Mouse (Mus musculus) embryonic facial prominence, embryonic 13.5 days (tissue): ENCODE measurements at regions not wholly inside any gene's neighbourhood (a gene's known extent, or its start where the extent isn't known, plus 50 kb on each side); places are given as distances from the start of the nearest gene placed in this dataset.
"Not testable (repeated sequence)": the region's sequence is repeated elsewhere in the genome, so short reads cannot be mapped to it uniquely, and the experiment has no call there.

ENCODE experiments used
- ATAC-seq: fragments of 200-750 bp; cut with Nextera tagmentation; 2 replicates; pipeline ENCODE4 v1.8.0; 2017; ENCODE audit warnings: low read depth; ENCODE audit not compliant: insufficient number of reproducible peaks, insufficient read depth, low FRiP score, low TSS enrichment
- H3K27ac ChIP-seq: fragments of 300-500 bp; sonication (generic); 2 replicates; pipeline ENCODE4 v1.5.1; 2015; ENCODE audit warnings: moderate library complexity, mild to moderate bottlenecking, inconsistent platforms
- H3K27me3 ChIP-seq: fragments of 300-500 bp; sonication (generic); 2 replicates; pipeline ENCODE4 v1.6.1; 2015; ENCODE audit warnings: mild to moderate bottlenecking, inconsistent platforms
- H3K36me3 ChIP-seq: fragments of 300-500 bp; sonication (generic); 2 replicates; pipeline ENCODE4 v1.6.1; 2015; ENCODE audit warnings: mild to moderate bottlenecking, inconsistent platforms
- H3K4me1 ChIP-seq: fragments of 300-500 bp; sonication (generic); 2 replicates; pipeline ENCODE4 v1.6.1; 2015; ENCODE audit warnings: inconsistent platforms
- H3K4me2 ChIP-seq: fragments of 300-500 bp; sonication (generic); 2 replicates; pipeline ENCODE4 v1.6.1; 2015; ENCODE audit warnings: moderate library complexity, mild to moderate bottlenecking, inconsistent platforms
- H3K4me3 ChIP-seq: fragments of 300-500 bp; sonication (generic); 2 replicates; pipeline ENCODE4 v1.5.1; 2015; ENCODE audit warnings: mild to moderate bottlenecking, inconsistent platforms
- H3K9ac ChIP-seq: fragments of 300-500 bp; sonication (generic); 2 replicates; pipeline ENCODE4 v1.6.1; 2015; ENCODE audit warnings: mild to moderate bottlenecking, inconsistent platforms
- H3K9me3 ChIP-seq: fragments of 300-500 bp; sonication (generic); 2 replicates; pipeline ENCODE4 v1.6.1; 2016; ENCODE audit warnings: inconsistent platforms
- WGBS: fragments of 180-500 bp; shearing (Covaris S2); methylation state at CpG from one replicate; pipeline ENCODE4 v1.1.7; 2015; ENCODE audit warnings: mixed read lengths; 5-methylcytosine and 5-hydroxymethylcytosine counted together

- not testable (repeated sequence) for H3K4me3 ChIP-seq, H3K4me2 ChIP-seq, H3K9ac ChIP-seq, H3K27ac ChIP-seq, H3K27me3 ChIP-seq, ATAC-seq, H3K36me3 ChIP-seq, H3K9me3 ChIP-seq, H3K4me1 ChIP-seq
- 98% methylated on average over 2 of the region's 2 CpGs for WGBS
Measured at GRCm38 (mm10) chr1:23316288-23316687, 81.3 kb downstream of the Ogfrl1 start.

DNA sequence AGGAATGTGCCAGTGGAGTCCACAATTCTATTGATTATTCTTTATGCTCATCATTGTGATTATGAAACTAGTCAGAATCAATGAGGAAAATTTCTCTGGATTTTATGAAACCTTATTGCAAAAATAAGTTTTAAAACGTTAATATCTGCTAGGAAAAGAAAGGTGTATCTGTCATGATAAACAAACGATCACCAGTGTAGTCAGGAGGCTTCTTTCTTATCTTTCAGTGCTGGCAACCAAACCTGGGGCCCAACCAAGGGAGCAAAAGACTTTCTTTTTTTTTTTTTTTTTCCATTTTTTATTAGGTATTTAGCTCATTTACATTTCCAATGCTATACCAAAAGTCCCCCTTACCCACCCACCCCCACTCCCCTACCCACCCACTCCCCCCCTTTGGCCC is 82.7 kb downstream of the Ogfrl1 start:
- not testable (repeated sequence) for H3K27ac ChIP-seq, H3K9ac ChIP-seq, H3K4me1 ChIP-seq

GRCm38 (mm10) chr1:23292718-23293117 is 104.9 kb downstream of the Ogfrl1 start:
- no peak overlapping the region for H3K9ac ChIP-seq
- no peaks in the 10 kb centered on the region for H3K4me1 ChIP-seq
- no peak for ATAC-seq
- no peaks in the 10 kb centered on the region for H3K27me3 ChIP-seq
- no peak overlapping the region for H3K4me2 ChIP-seq
- no peaks in the 10 kb centered on the region for H3K36me3 ChIP-seq
- H3K4me3 ChIP-seq: no peak overlapping the region
- 88% methylated on average over 1 of the region's 1 CpGs for WGBS
- H3K27ac ChIP-seq: no peak overlapping the region
- H3K9me3 ChIP-seq: no peaks in the 10 kb centered on the region

More for the DNA sequence above, 82.7 kb downstream of the Ogfrl1 start:
- H3K36me3 ChIP-seq, H3K9me3 ChIP-seq, H3K27me3 ChIP-seq, ATAC-seq, H3K4me3 ChIP-seq, H3K4me2 ChIP-seq: not testable (repeated sequence)
- WGBS: 82% methylated on average over 2 of the region's 2 CpGs

DNA sequence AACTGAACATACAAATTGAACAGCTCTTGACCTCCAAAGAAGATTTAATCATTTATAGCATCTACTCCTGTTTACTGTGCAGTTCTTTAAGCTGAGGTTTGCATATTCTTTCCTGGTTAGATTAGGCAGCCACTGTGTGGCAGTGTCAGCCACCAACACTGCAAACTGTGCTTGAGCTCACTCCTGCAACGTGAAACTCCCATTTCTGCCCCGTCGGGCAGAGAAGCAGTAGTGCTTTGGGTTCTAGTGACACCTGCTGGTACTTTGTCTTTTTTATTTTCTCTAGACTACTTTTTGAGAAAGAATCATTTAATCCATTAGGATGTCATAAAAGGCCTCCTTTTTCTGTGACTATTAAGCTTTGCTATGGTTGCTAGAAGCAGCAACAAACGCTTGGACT is 110.8 kb downstream of the Ogfrl1 start:
- H3K9ac ChIP-seq: no peak overlapping the region
- WGBS: 23% methylated on average over 4 of the region's 4 CpGs
- H3K4me3 ChIP-seq: no peak overlapping the region
- no peak overlapping the region for H3K27ac ChIP-seq
- H3K4me1 ChIP-seq: no peaks in the 10 kb centered on the region
- ATAC-seq: no peak
- no peak overlapping the region for H3K4me2 ChIP-seq
- no peaks in the 10 kb centered on the region for H3K27me3 ChIP-seq
- H3K9me3 ChIP-seq: no peaks in the 10 kb centered on the region
- H3K36me3 ChIP-seq: no peaks in the 10 kb centered on the region

DNA sequence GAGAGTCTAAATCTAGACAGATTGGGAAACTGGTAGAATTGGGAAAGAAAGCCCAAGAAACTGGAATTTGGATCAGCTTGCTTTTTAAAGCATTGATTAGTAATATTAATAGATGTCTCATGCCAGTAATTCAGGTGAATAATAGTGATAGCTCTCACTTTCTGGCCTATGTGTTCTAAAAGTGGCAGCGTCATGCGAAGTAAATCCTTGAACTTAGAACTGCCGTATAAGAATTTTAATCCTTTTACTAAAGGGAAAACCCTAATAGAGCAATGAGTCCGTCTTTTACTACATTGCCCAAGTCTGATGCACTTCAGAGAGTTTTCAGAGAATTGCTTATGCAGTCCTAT is 114.7 kb downstream of the Ogfrl1 start:
- Histone ChIP-seq H3K27me3 (no peaks in the 10 kb centered on the region), H3K4me1 (no peaks in the 10 kb centered on the region), H3K9me3 (no peaks in the 10 kb centered on the region), H3K36me3 (peaks cover 6% of the 10 kb centered on the region; the same call in 1 of the 2 replicates), H3K4me3 (no peak overlapping the region), H3K9ac (no peak overlapping the region), H3K27ac (no peak overlapping the region), H3K4me2 (no peak overlapping the region)
- ATAC-seq: no peak
- WGBS: 89% methylated on average over 4 of the region's 4 CpGs

DNA sequence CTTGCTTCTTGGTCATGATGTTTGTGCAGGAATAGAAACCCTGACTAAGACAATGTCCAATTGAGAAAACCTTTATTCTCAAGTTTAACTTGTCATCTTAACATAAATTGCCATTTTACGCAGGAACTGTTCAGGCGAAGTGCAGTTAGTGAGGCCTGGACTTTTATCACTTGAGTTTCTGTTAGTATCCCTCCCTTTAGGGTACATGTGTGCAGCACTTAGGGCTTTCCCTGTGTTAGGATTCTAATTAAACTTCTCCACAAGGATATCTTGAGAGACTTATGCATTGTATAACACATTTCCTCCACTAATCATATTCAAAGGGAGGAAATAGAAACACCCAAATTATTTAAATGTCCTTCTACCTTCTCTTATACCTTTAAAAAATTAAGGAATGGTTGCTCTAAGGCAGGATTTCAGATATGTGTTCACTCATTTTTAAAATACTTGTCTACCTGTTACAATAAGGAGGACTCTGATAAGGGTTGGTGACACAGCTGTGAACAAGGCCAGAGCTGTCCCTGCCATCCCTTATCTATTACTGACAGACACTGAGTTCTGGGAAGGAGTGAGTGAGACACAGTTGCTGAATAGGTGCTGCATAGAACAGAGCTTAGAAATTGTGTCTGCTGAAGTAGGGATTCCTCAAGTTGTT is 115.2 kb downstream of the Ogfrl1 start:
- Histone ChIP-seq H3K27me3 (no peaks in the 10 kb centered on the region), H3K9me3 (no peaks in the 10 kb centered on the region), H3K36me3 (peaks cover 6% of the 10 kb centered on the region; the same call in 1 of the 2 replicates), H3K4me1 (no peaks in the 10 kb centered on the region), H3K9ac (no peak overlapping the region), H3K4me2 (no peak overlapping the region), H3K4me3 (no peak overlapping the region), H3K27ac (no peak overlapping the region)
- ATAC-seq: no peak
- WGBS: 94% methylated on average over 2 of the region's 2 CpGs

GRCm38 (mm10) chr1:23279827-23280226 is 117.7 kb downstream of the Ogfrl1 start:
- WGBS: 92% methylated on average over 2 of the region's 2 CpGs
- Histone ChIP-seq H3K27ac (no peak overlapping the region), H3K4me2 (no peak overlapping the region), H3K4me1 (no peaks in the 10 kb centered on the region), H3K27me3 (no peaks in the 10 kb centered on the region), H3K4me3 (no peak overlapping the region), H3K9me3 (no peaks in the 10 kb centered on the region), H3K36me3 (peaks cover 6% of the 10 kb centered on the region; the same call in 1 of the 2 replicates), H3K9ac (no peak overlapping the region)
- ATAC-seq: no peak

GRCm38 (mm10) chr1:23272077-23272476 is 125.5 kb downstream of the Ogfrl1 start:
- Histone ChIP-seq H3K36me3 (no peaks in the 10 kb centered on the region), H3K4me2 (no peak overlapping the region), H3K27me3 (no peaks in the 10 kb centered on the region), H3K9ac (no peak overlapping the region), H3K4me3 (no peak overlapping the region), H3K4me1 (0 out of 2 replicates have a peak, but pooled peaks cover 7% of the 10 kb centered on the region), H3K27ac (no peak overlapping the region), H3K9me3 (no peaks in the 10 kb centered on the region)
- WGBS: 54% methylated on average over 6 of the region's 6 CpGs
- no peak for ATAC-seq

GRCm38 (mm10) chr1:23270910-23271822 is 126.4 kb downstream of the Ogfrl1 start:
- H3K4me2 ChIP-seq: no peak overlapping the region
- ATAC-seq: no peak
- 37% methylated on average over 6 of the region's 6 CpGs for WGBS

GRCm38 (mm10) chr1:23268062-23268461 is 129.5 kb downstream of the Ogfrl1 start:
- Histone ChIP-seq H3K9me3 (no peaks in the 10 kb centered on the region), H3K9ac (no peak overlapping the region)
- ATAC-seq: no peak

More at GRCm38 (mm10) chr1:23270910-23271822, 126.4 kb downstream of the Ogfrl1 start:
- no peak overlapping the region for H3K9ac ChIP-seq
- no peaks in the 10 kb centered on the region for H3K27me3 ChIP-seq
- H3K27ac ChIP-seq: no peak overlapping the region
- no peaks in the 10 kb centered on the region for H3K9me3 ChIP-seq
- H3K4me3 ChIP-seq: no peak overlapping the region
- 0 out of 2 replicates have a peak, but pooled peaks cover 7% of the 10 kb centered on the region for H3K4me1 ChIP-seq
- no peaks in the 10 kb centered on the region for H3K36me3 ChIP-seq

GRCm38 (mm10) chr1:23265556-23266232 is 131.9 kb downstream of the Ogfrl1 start:
- Histone ChIP-seq H3K36me3 (no peaks in the 10 kb centered on the region), H3K27me3 (no peaks in the 10 kb centered on the region), H3K27ac (no peak overlapping the region), H3K4me1 (peaks cover 4% of the 10 kb centered on the region; the same call in 1 of the 2 replicates), H3K4me2 (no peak overlapping the region), H3K9ac (no peak overlapping the region), H3K4me3 (no peak overlapping the region), H3K9me3 (no peaks in the 10 kb centered on the region)
- WGBS: 49% methylated on average over 3 of the region's 3 CpGs
- ATAC-seq: no peak

More at GRCm38 (mm10) chr1:23268062-23268461, 129.5 kb downstream of the Ogfrl1 start:
- Histone ChIP-seq H3K4me3 (no peak overlapping the region), H3K27ac (no peak overlapping the region), H3K27me3 (no peaks in the 10 kb centered on the region), H3K4me1 (peaks cover 11% of the 10 kb centered on the region; the same call in 1 of the 2 replicates), H3K4me2 (no peak overlapping the region), H3K36me3 (no peaks in the 10 kb centered on the region)
